Mouse (Mus musculus) hindbrain, postnatal 0 days (tissue): ENCODE results near the gene Sult2b1. TPM values are rescaled to one million over a fixed set of nuclear protein-coding genes. Genes with fewer than 3 reads are reported as not detected.

ENCODE experiments used
- ATAC-seq: fragments of 200-750 bp; cut with Nextera tagmentation; 2 replicates; pipeline ENCODE4 v1.8.0; 2017; ENCODE audit warnings: mild to moderate bottlenecking, moderate TSS enrichment, moderate library complexity
- DNase-seq: peaks from one replicate; pipeline ENCODE4 v3.0.0-alpha.2; 2015; ENCODE audit warnings: low spot score
- H3K27ac ChIP-seq: fragments of 300-500 bp; sonication (generic); 2 replicates; pipeline ENCODE4 v1.5.1; 2014; ENCODE audit warnings: mild to moderate bottlenecking
- H3K27me3 ChIP-seq: fragments of 300-500 bp; sonication (generic); 2 replicates; pipeline ENCODE4 v1.6.1; 2014; ENCODE audit warnings: low read length, mixed read lengths; ENCODE audit not compliant: insufficient read depth
- H3K36me3 ChIP-seq: fragments of 300-500 bp; sonication (generic); 2 replicates; pipeline ENCODE4 v1.6.1; 2014; ENCODE audit warnings: low read length, mixed read lengths; ENCODE audit not compliant: insufficient read depth
- H3K4me1 ChIP-seq: fragments of 300-500 bp; sonication (generic); 2 replicates; pipeline ENCODE4 v1.6.1; 2014; ENCODE audit warnings: antibody characterized with exemption, low read length, mixed read lengths; ENCODE audit not compliant: insufficient read depth
- H3K4me2 ChIP-seq: fragments of 300-500 bp; sonication (generic); 2 replicates; pipeline ENCODE4 v1.6.1; 2014; ENCODE audit warnings: low read depth, mild to moderate bottlenecking, low read length, moderate library complexity, mixed read lengths
- H3K4me3 ChIP-seq: fragments of 300-500 bp; sonication (generic); 2 replicates; pipeline ENCODE4 v1.5.1; 2014; ENCODE audit warnings: low read length
- H3K9ac ChIP-seq: fragments of 300-500 bp; sonication (generic); replicated peaks from 2 replicates; pipeline ENCODE4 v1.6.1; 2014; ENCODE audit warnings: mild to moderate bottlenecking, low read length, moderate library complexity, mixed read lengths
- H3K9me3 ChIP-seq: fragments of 300-500 bp; sonication (generic); 2 replicates; pipeline ENCODE4 v1.6.1; 2016; ENCODE audit warnings: low read length, mixed read lengths
- CTCF ChIP-seq: IDR thresholded peaks from 2 replicates; pipeline ENCODE4 v1.5.1; 2016; ENCODE audit warnings: antibody characterized with exemption, control low read depth, low read depth
- WGBS: fragments of 180-500 bp; shearing (Covaris S2); extraction: QIAGEN DNeasy Blood & Tissue Kit; methylation state at CpG from one replicate; pipeline ENCODE4 v1.1.7; 2014; 5-methylcytosine and 5-hydroxymethylcytosine counted together
- polyA plus RNA-seq: library from polyadenylated mRNA; unstranded; fragments of >200 nt; fragmentation: Nextera tagmentation; extraction: Ambion mirVana; gene quantifications from 2 replicates; pipeline ENCODE4 v1.2.1, GENCODE M21; 2015
- total RNA-seq: library from RNA; depleted of rRNA; stranded (reverse); fragments of >200 nt; gene quantifications from 2 replicates; pipeline ENCODE4 v1.2.3, GENCODE M21; 2014; rRNA removed

Gene Sult2b1
- total and polyA plus RNA-seq, 2 experiments from 2014 or later = 4.7 to 5.7 TPM

GRCm38 (mm10) chr7:45682144-45683126 lies 102.0 kb downstream of the Sult2b1 start:
- no peak overlapping the region for H3K4me3 ChIP-seq
- peak; percentile 95 for DNase-seq
- no peaks in the 10 kb centered on the region for H3K27me3 ChIP-seq
- peak; percentile 79 for ATAC-seq
- 0 out of 2 replicates have a peak overlapping the region, but pooled peaks have one; percentile 6 for H3K4me2 ChIP-seq
- peak overlapping the region; percentile 67 for H3K27ac ChIP-seq
- 29% methylated on average over 14 of the region's 14 CpGs for WGBS
- H3K9me3 ChIP-seq = no peaks in the 10 kb centered on the region
- H3K4me1 ChIP-seq = no peaks in the 10 kb centered on the region
- 0 out of 2 replicates have a peak overlapping the region, but pooled peaks have one; percentile 3 for H3K9ac ChIP-seq
- peak; percentile 99 for TF ChIP-seq CTCF
- H3K36me3 ChIP-seq = no peaks in the 10 kb centered on the region

- Histone ChIP-seq H3K4me2 (no peak overlapping the region), H3K36me3 (no peaks in the 10 kb centered on the region), H3K4me3 (no peak overlapping the region), H3K9me3 (no peaks in the 10 kb centered on the region), H3K27ac (no peak overlapping the region), H3K27me3 (no peaks in the 10 kb centered on the region), H3K4me1 (no peaks in the 10 kb centered on the region), H3K9ac (no peak overlapping the region)
- DNase-seq = no peak
- no peak for TF ChIP-seq CTCF
- 86% methylated on average over 8 of the region's 8 CpGs for WGBS
- ATAC-seq = no peak
These were observed 103.3 kb downstream of the Sult2b1 start for GRCm38 (mm10) chr7:45681046-45681736.

Other genes starting within 250 kb of the Sult2b1 start
- 0.68 TPM in 1 of 2 replicates, not detected in the other for gene Hsd17b14, start 229.8 kb downstream of the Sult2b1 start, total RNA-seq
- gene Hsd17b14, start 229.8 kb downstream of the Sult2b1 start, polyA plus RNA-seq = 0.54 and 0.89 TPM in 2 replicates
- 11.1 and 17.8 TPM in 2 replicates for gene Bcat2, start 214.5 kb downstream of the Sult2b1 start, total RNA-seq
- 19.0 and 19.6 TPM in 2 replicates for gene Bcat2, start 214.5 kb downstream of the Sult2b1 start, polyA plus RNA-seq
- gene Fgf21, start 169.2 kb downstream of the Sult2b1 start, total RNA-seq = not detected in 2 replicates
- not detected in 2 replicates for gene Fgf21, start 169.2 kb downstream of the Sult2b1 start, polyA plus RNA-seq
- gene Fut1, start 167.4 kb downstream of the Sult2b1 start, total RNA-seq = 0.18 TPM in 1 of 2 replicates, not detected in the other
- not detected in 2 replicates for gene Fut1, start 167.4 kb downstream of the Sult2b1 start, polyA plus RNA-seq
- gene Izumo1, start 162.9 kb downstream of the Sult2b1 start, total RNA-seq = 0.10 and 0.54 TPM in 2 replicates
- gene Izumo1, start 162.9 kb downstream of the Sult2b1 start, polyA plus RNA-seq = 0.10 TPM in 1 of 2 replicates, not detected in the other
- 36.4 and 39.8 TPM in 2 replicates for gene Rasip1, start 157.2 kb downstream of the Sult2b1 start, total RNA-seq
- 18.7 TPM in 2 replicates for gene Rasip1, start 157.2 kb downstream of the Sult2b1 start, polyA plus RNA-seq
- 3.3 and 3.6 TPM in 2 replicates for gene Mamstr, start 144.7 kb downstream of the Sult2b1 start, total RNA-seq
- 2.9 and 3.9 TPM in 2 replicates for gene Mamstr, start 144.7 kb downstream of the Sult2b1 start, polyA plus RNA-seq
- 0.32 TPM in 1 of 2 replicates, not detected in the other for gene Fut2, start 118.3 kb downstream of the Sult2b1 start, total RNA-seq
- gene Fut2, start 118.3 kb downstream of the Sult2b1 start, polyA plus RNA-seq = 0.15 and 0.67 TPM in 2 replicates
- 0.94 TPM in 1 of 2 replicates, not detected in the other for gene Ntn5, start 100.6 kb downstream of the Sult2b1 start, total RNA-seq
- 0.68 and 0.80 TPM in 2 replicates for gene Ntn5, start 100.6 kb downstream of the Sult2b1 start, polyA plus RNA-seq
- gene Sec1, start 90.3 kb downstream of the Sult2b1 start, total RNA-seq = 0.68 and 0.79 TPM in 2 replicates
- gene Sec1, start 90.3 kb downstream of the Sult2b1 start, polyA plus RNA-seq = 0.35 and 0.48 TPM in 2 replicates
- gene Car11, start 84.8 kb downstream of the Sult2b1 start, total RNA-seq = 89.4 and 91.0 TPM in 2 replicates
- gene Car11, start 84.8 kb downstream of the Sult2b1 start, polyA plus RNA-seq = 76.9 and 78.2 TPM in 2 replicates
- 4.2 and 12.2 TPM in 2 replicates for gene Dbp, start 79.6 kb downstream of the Sult2b1 start, total RNA-seq
- gene Dbp, start 79.6 kb downstream of the Sult2b1 start, polyA plus RNA-seq = 4.6 and 5.3 TPM in 2 replicates
- gene Rpl18, start 69.2 kb downstream of the Sult2b1 start, total RNA-seq = 999 and 1,175 TPM in 2 replicates
- 519 and 535 TPM in 2 replicates for gene Rpl18, start 69.2 kb downstream of the Sult2b1 start, polyA plus RNA-seq
- gene Sphk2, start 66.7 kb downstream of the Sult2b1 start, total RNA-seq = 27.4 and 31.6 TPM in 2 replicates
- gene Sphk2, start 66.7 kb downstream of the Sult2b1 start, polyA plus RNA-seq = 17.8 and 18.5 TPM in 2 replicates
- 0.11 and 0.16 TPM in 2 replicates for gene Fam83e, start 63.5 kb downstream of the Sult2b1 start, total RNA-seq
- 0.09 and 0.25 TPM in 2 replicates for gene Fam83e, start 63.5 kb downstream of the Sult2b1 start, polyA plus RNA-seq
- not detected in 2 replicates for gene Spaca4, start 58.9 kb downstream of the Sult2b1 start, total RNA-seq
- gene Spaca4, start 58.9 kb downstream of the Sult2b1 start, polyA plus RNA-seq = not detected in 2 replicates
- 125 and 133 TPM in 2 replicates for gene Lmtk3, start 931 bp downstream of the Sult2b1 start, total RNA-seq
- gene Lmtk3, start 931 bp downstream of the Sult2b1 start, polyA plus RNA-seq = 13.6 and 13.9 TPM in 2 replicates
- gene Cyth2, start 29.9 kb upstream of the Sult2b1 start, total RNA-seq = 176 and 221 TPM in 2 replicates
- gene Cyth2, start 29.9 kb upstream of the Sult2b1 start, polyA plus RNA-seq = 209 and 216 TPM in 2 replicates
- gene Kcnj14, start 40.1 kb upstream of the Sult2b1 start, total RNA-seq = 0.97 and 1.4 TPM in 2 replicates
- 0.89 and 1.2 TPM in 2 replicates for gene Kcnj14, start 40.1 kb upstream of the Sult2b1 start, polyA plus RNA-seq
- 29.1 and 34.6 TPM in 2 replicates for gene Grwd1, start 46.3 kb upstream of the Sult2b1 start, total RNA-seq
- gene Grwd1, start 46.3 kb upstream of the Sult2b1 start, polyA plus RNA-seq = 44.6 and 48.6 TPM in 2 replicates
- gene Kdelr1, start 88.1 kb upstream of the Sult2b1 start, total RNA-seq = 161 and 196 TPM in 2 replicates
- gene Kdelr1, start 88.1 kb upstream of the Sult2b1 start, polyA plus RNA-seq = 45.9 and 50.2 TPM in 2 replicates
- gene Grin2d, start 93.7 kb upstream of the Sult2b1 start, total RNA-seq = 37.8 and 44.9 TPM in 2 replicates
- 4.1 and 4.4 TPM in 2 replicates for gene Grin2d, start 93.7 kb upstream of the Sult2b1 start, polyA plus RNA-seq
- not detected in 2 replicates for gene Syngr4, start 112.0 kb upstream of the Sult2b1 start, total RNA-seq
- 0.19 and 0.51 TPM in 2 replicates for gene Syngr4, start 112.0 kb upstream of the Sult2b1 start, polyA plus RNA-seq
- 39.2 and 48.8 TPM in 2 replicates for gene Tmem143, start 112.3 kb upstream of the Sult2b1 start, total RNA-seq
- gene Tmem143, start 112.3 kb upstream of the Sult2b1 start, polyA plus RNA-seq = 4.6 and 6.8 TPM in 2 replicates
- 4.9 and 15.3 TPM in 2 replicates for gene Emp3, start 136.7 kb upstream of the Sult2b1 start, total RNA-seq
- gene Emp3, start 136.7 kb upstream of the Sult2b1 start, polyA plus RNA-seq = 33.4 and 45.2 TPM in 2 replicates
- gene Ccdc114, start 139.4 kb upstream of the Sult2b1 start, total RNA-seq = 6.8 and 7.5 TPM in 2 replicates
- 7.8 and 10.6 TPM in 2 replicates for gene Ccdc114, start 139.4 kb upstream of the Sult2b1 start, polyA plus RNA-seq
- 0.58 and 1.2 TPM in 2 replicates for gene Abcc6, start 245.6 kb upstream of the Sult2b1 start, total RNA-seq
- 0.55 and 0.64 TPM in 2 replicates for gene Abcc6, start 245.6 kb upstream of the Sult2b1 start, polyA plus RNA-seq
- gene Nomo1, start 249.0 kb upstream of the Sult2b1 start, total RNA-seq = 53.6 and 61.5 TPM in 2 replicates
- 36.9 and 37.9 TPM in 2 replicates for gene Nomo1, start 249.0 kb upstream of the Sult2b1 start, polyA plus RNA-seq